Mouse (Mus musculus): ENCODE measurements around the gene Dgkd. TPM values are rescaled to one million over a fixed set of nuclear protein-coding genes. Genes with fewer than 3 reads are reported as not detected.
"Not testable (repeated sequence)": the region's sequence is repeated elsewhere in the genome, so short reads cannot be mapped to it uniquely, and the experiment has no call there.

The Dgkd gene
- polyA plus RNA-seq, 1 experiment from 2014 or later, result 57.7 TPM

- no peak for ATAC-seq
- no peak overlapping the region for H3K27ac ChIP-seq (ENCODE audit: low read length)
- no peaks in the 10 kb centered on the region for H3K36me3 ChIP-seq (ENCODE audit: control insufficient read depth, insufficient read depth)
- no peak overlapping the region for H3K9ac ChIP-seq (replicated peaks; ENCODE audit: low read depth, low read length)
- 86% methylated on average over 6 of the region's 6 CpGs for WGBS
- no peaks in the 10 kb centered on the region for H3K27me3 ChIP-seq (replicated peaks; ENCODE audit: control insufficient read depth, insufficient read depth, low read length)
- no peak overlapping the region for H3K4me2 ChIP-seq (ENCODE audit: low read length)
- no peaks in the 10 kb centered on the region for H3K4me1 ChIP-seq (replicated peaks; ENCODE audit: control insufficient read depth, insufficient read depth, low read length)
- no peak overlapping the region for H3K4me3 ChIP-seq (replicated peaks; ENCODE audit: low read length)
- no peaks in the 10 kb centered on the region for H3K9me3 ChIP-seq (ENCODE audit: control insufficient read depth, low read length)
Observed at GRCm38 (mm10) chr1:87825991-87826390, 27.1 kb upstream of the Dgkd start.

GRCm38 (mm10) chr1:87826474-87826873, 26.6 kb upstream of the Dgkd start:
- Histone ChIP-seq H3K27me3 (replicated peaks; ENCODE audit: control insufficient read depth, insufficient read depth, low read length) (no peaks in the 10 kb centered on the region), H3K27ac (ENCODE audit: low read length) (no peak overlapping the region), H3K4me1 (replicated peaks; ENCODE audit: control insufficient read depth, insufficient read depth, low read length) (no peaks in the 10 kb centered on the region), H3K36me3 (ENCODE audit: control insufficient read depth, insufficient read depth) (no peaks in the 10 kb centered on the region), H3K9me3 (ENCODE audit: control insufficient read depth, low read length) (no peaks in the 10 kb centered on the region), H3K4me3 (replicated peaks; ENCODE audit: low read length) (no peak overlapping the region), H3K4me2 (ENCODE audit: low read length) (no peak overlapping the region), H3K9ac (replicated peaks; ENCODE audit: low read depth, low read length) (no peak overlapping the region)
- WGBS, result 54% methylated on average over 2 of the region's 2 CpGs
- ATAC-seq, result no peak

- not testable (repeated sequence) for H3K4me1 ChIP-seq (replicated peaks; ENCODE audit: control insufficient read depth, insufficient read depth, low read length); H3K4me2 ChIP-seq (ENCODE audit: low read length); H3K9me3 ChIP-seq (ENCODE audit: control insufficient read depth, low read length); H3K4me3 ChIP-seq (replicated peaks; ENCODE audit: low read length); H3K36me3 ChIP-seq (ENCODE audit: control insufficient read depth, insufficient read depth); H3K9ac ChIP-seq (replicated peaks; ENCODE audit: low read depth, low read length); ATAC-seq; H3K27me3 ChIP-seq (replicated peaks; ENCODE audit: control insufficient read depth, insufficient read depth, low read length); H3K27ac ChIP-seq (ENCODE audit: low read length)
- 77% methylated on average over 1 of the region's 1 CpGs for WGBS
Observed at GRCm38 (mm10) chr1:87827476-87827875, 25.6 kb upstream of the Dgkd start.

GRCm38 (mm10) chr1:87828185-87828584, 24.9 kb upstream of the Dgkd start:
- Histone ChIP-seq H3K4me1 (replicated peaks; ENCODE audit: control insufficient read depth, insufficient read depth, low read length) (no peaks in the 10 kb centered on the region), H3K4me2 (ENCODE audit: low read length) (no peak overlapping the region), H3K27ac (ENCODE audit: low read length) (no peak overlapping the region), H3K9me3 (ENCODE audit: control insufficient read depth, low read length) (no peaks in the 10 kb centered on the region), H3K9ac (replicated peaks; ENCODE audit: low read depth, low read length) (no peak overlapping the region), H3K27me3 (replicated peaks; ENCODE audit: control insufficient read depth, insufficient read depth, low read length) (no peaks in the 10 kb centered on the region), H3K36me3 (ENCODE audit: control insufficient read depth, insufficient read depth) (no peaks in the 10 kb centered on the region), H3K4me3 (replicated peaks; ENCODE audit: low read length) (no peak overlapping the region)
- ATAC-seq, result no peak
- WGBS, result 82% methylated on average over 9 of the region's 9 CpGs

GRCm38 (mm10) chr1:87828926-87829580, 24.0 kb upstream of the Dgkd start:
- H3K27me3 ChIP-seq (replicated peaks; ENCODE audit: control insufficient read depth, insufficient read depth, low read length), result no peaks in the 10 kb centered on the region
- 42% methylated on average over 7 of the region's 7 CpGs for WGBS

GRCm38 (mm10) chr1:87829621-87830211, 23.4 kb upstream of the Dgkd start:
- no peaks in the 10 kb centered on the region for H3K9me3 ChIP-seq (ENCODE audit: control insufficient read depth, low read length)
- ATAC-seq, result no peak

More at GRCm38 (mm10) chr1:87828926-87829580, 24.0 kb upstream of the Dgkd start:
- Histone ChIP-seq H3K4me2 (ENCODE audit: low read length) (no peak overlapping the region), H3K9me3 (ENCODE audit: control insufficient read depth, low read length) (no peaks in the 10 kb centered on the region), H3K9ac (replicated peaks; ENCODE audit: low read depth, low read length) (no peak overlapping the region), H3K4me1 (replicated peaks; ENCODE audit: control insufficient read depth, insufficient read depth, low read length) (no peaks in the 10 kb centered on the region), H3K4me3 (replicated peaks; ENCODE audit: low read length) (no peak overlapping the region), H3K36me3 (ENCODE audit: control insufficient read depth, insufficient read depth) (no peaks in the 10 kb centered on the region), H3K27ac (ENCODE audit: low read length) (no peak overlapping the region)
- no peak; the same call in 1 of the 2 replicates for ATAC-seq

GRCm38 (mm10) chr1:87836453-87836852, 16.6 kb upstream of the Dgkd start:
- Histone ChIP-seq H3K27ac (ENCODE audit: low read length) (no peak overlapping the region), H3K36me3 (ENCODE audit: control insufficient read depth, insufficient read depth) (no peaks in the 10 kb centered on the region), H3K4me1 (replicated peaks; ENCODE audit: control insufficient read depth, insufficient read depth, low read length) (no peaks in the 10 kb centered on the region), H3K4me3 (replicated peaks; ENCODE audit: low read length) (no peak overlapping the region), H3K4me2 (ENCODE audit: low read length) (no peak overlapping the region), H3K9me3 (ENCODE audit: control insufficient read depth, low read length) (no peaks in the 10 kb centered on the region), H3K9ac (replicated peaks; ENCODE audit: low read depth, low read length) (no peak overlapping the region), H3K27me3 (replicated peaks; ENCODE audit: control insufficient read depth, insufficient read depth, low read length) (no peaks in the 10 kb centered on the region)
- no peak for ATAC-seq
- 70% methylated on average over 1 of the region's 1 CpGs for WGBS

More at GRCm38 (mm10) chr1:87829621-87830211, 23.4 kb upstream of the Dgkd start:
- no peaks in the 10 kb centered on the region for H3K4me1 ChIP-seq (replicated peaks; ENCODE audit: control insufficient read depth, insufficient read depth, low read length)
- no peak overlapping the region for H3K9ac ChIP-seq (replicated peaks; ENCODE audit: low read depth, low read length)
- no peak overlapping the region for H3K27ac ChIP-seq (ENCODE audit: low read length)
- H3K27me3 ChIP-seq (replicated peaks; ENCODE audit: control insufficient read depth, insufficient read depth, low read length), result no peaks in the 10 kb centered on the region
- no peak overlapping the region for H3K4me3 ChIP-seq (replicated peaks; ENCODE audit: low read length)
- WGBS, result 61% methylated on average over 6 of the region's 6 CpGs
- no peak overlapping the region for H3K4me2 ChIP-seq (ENCODE audit: low read length)
- H3K36me3 ChIP-seq (ENCODE audit: control insufficient read depth, insufficient read depth), result no peaks in the 10 kb centered on the region

- 46% methylated on average over 5 of the region's 5 CpGs for WGBS
Observed at GRCm38 (mm10) chr1:87837018-87837417, 16.1 kb upstream of the Dgkd start.

GRCm38 (mm10) chr1:87840411-87841208, 12.5 kb upstream of the Dgkd start:
- no peaks in the 10 kb centered on the region for H3K36me3 ChIP-seq (ENCODE audit: control insufficient read depth, insufficient read depth)
- H3K9me3 ChIP-seq (ENCODE audit: control insufficient read depth, low read length), result no peaks in the 10 kb centered on the region
- H3K27ac ChIP-seq (ENCODE audit: low read length), result no peak overlapping the region
- no peak overlapping the region for H3K9ac ChIP-seq (replicated peaks; ENCODE audit: low read depth, low read length)
- no peak overlapping the region for H3K4me2 ChIP-seq (ENCODE audit: low read length)
- H3K4me1 ChIP-seq (replicated peaks; ENCODE audit: control insufficient read depth, insufficient read depth, low read length), result no peaks in the 10 kb centered on the region
- WGBS, result 89% methylated on average over 11 of the region's 11 CpGs
- ATAC-seq, result no peak
- H3K4me3 ChIP-seq (replicated peaks; ENCODE audit: low read length), result no peak overlapping the region
- no peaks in the 10 kb centered on the region for H3K27me3 ChIP-seq (replicated peaks; ENCODE audit: control insufficient read depth, insufficient read depth, low read length)

More at GRCm38 (mm10) chr1:87837018-87837417, 16.1 kb upstream of the Dgkd start:
- Histone ChIP-seq H3K9me3 (ENCODE audit: control insufficient read depth, low read length) (no peaks in the 10 kb centered on the region), H3K9ac (replicated peaks; ENCODE audit: low read depth, low read length) (no peak overlapping the region), H3K4me1 (replicated peaks; ENCODE audit: control insufficient read depth, insufficient read depth, low read length) (no peaks in the 10 kb centered on the region), H3K27me3 (replicated peaks; ENCODE audit: control insufficient read depth, insufficient read depth, low read length) (no peaks in the 10 kb centered on the region), H3K4me3 (replicated peaks; ENCODE audit: low read length) (no peak overlapping the region), H3K36me3 (ENCODE audit: control insufficient read depth, insufficient read depth) (no peaks in the 10 kb centered on the region), H3K27ac (ENCODE audit: low read length) (no peak overlapping the region), H3K4me2 (ENCODE audit: low read length) (no peak overlapping the region)
- no peak for ATAC-seq

All from forebrain, embryonic 16.5 days (tissue).